Mouse (Mus musculus) neural tube, embryonic 12.5 days (tissue): ENCODE results near the gene Glce. TPM values are rescaled to one million over a fixed set of nuclear protein-coding genes. Genes with fewer than 3 reads are reported as not detected.

ENCODE experiments used
- ATAC-seq: fragments of 200-750 bp; cut with Nextera tagmentation; 2 replicates; pipeline ENCODE4 v1.8.0; 2017; ENCODE audit warnings: low read depth, mild to moderate bottlenecking, moderate TSS enrichment, moderate library complexity; ENCODE audit not compliant: low FRiP score
- H3K27ac ChIP-seq: fragments of 300-500 bp; sonication (generic); 2 replicates; pipeline ENCODE4 v1.5.1; 2016
- H3K27me3 ChIP-seq: fragments of 300-500 bp; sonication (generic); replicated peaks from 2 replicates; pipeline ENCODE4 v1.6.1; 2016; ENCODE audit warnings: mild to moderate bottlenecking
- H3K36me3 ChIP-seq: fragments of 300-500 bp; sonication (generic); 2 replicates; pipeline ENCODE4 v1.6.1; 2016; ENCODE audit warnings: mild to moderate bottlenecking
- H3K4me1 ChIP-seq: fragments of 300-500 bp; sonication (generic); 2 replicates; pipeline ENCODE4 v1.6.1; 2016
- H3K4me2 ChIP-seq: fragments of 300-500 bp; sonication (generic); replicated peaks from 2 replicates; pipeline ENCODE4 v1.6.1; 2016; ENCODE audit warnings: mild to moderate bottlenecking
- H3K4me3 ChIP-seq: fragments of 300-500 bp; sonication (generic); 2 replicates; pipeline ENCODE4 v1.5.1; 2016
- H3K9ac ChIP-seq: fragments of 300-500 bp; sonication (generic); 2 replicates; pipeline ENCODE4 v1.6.1; 2016; ENCODE audit warnings: mild to moderate bottlenecking
- H3K9me3 ChIP-seq: fragments of 300-500 bp; sonication (generic); 2 replicates; pipeline ENCODE4 v1.6.1; 2016; ENCODE audit warnings: mild to moderate bottlenecking
- WGBS: fragments of 180-500 bp; shearing (Covaris S2); methylation state at CpG from one replicate; pipeline ENCODE4 v1.1.7; 2016; 5-methylcytosine and 5-hydroxymethylcytosine counted together
- polyA plus RNA-seq: library from polyadenylated mRNA; unstranded; fragments of >200 nt; fragmentation: Nextera tagmentation; extraction: Ambion mirVana; gene quantifications from 2 replicates; pipeline ENCODE4 v1.2.1, GENCODE M21; 2016

Glce gene
- polyA plus RNA-seq, 1 experiment from 2014 or later, result 21.9 TPM

- Histone ChIP-seq H3K9me3 (no peaks in the 10 kb centered on the region), H3K27ac (no peak overlapping the region), H3K36me3 (no peaks in the 10 kb centered on the region), H3K4me1 (0 out of 2 replicates have a peak, but pooled peaks cover 11% of the 10 kb centered on the region), H3K4me2 (no peak overlapping the region), H3K9ac (no peak overlapping the region), H3K4me3 (no peak overlapping the region), H3K27me3 (no peaks in the 10 kb centered on the region; the same call in 1 of the 2 replicates)
- no peak for ATAC-seq
- WGBS, result 85% methylated on average over 7 of the region's 7 CpGs
Measured at GRCm38 (mm10) chr9:62153263-62153662, 30.8 kb upstream of the Glce start.

- Histone ChIP-seq H3K9me3 (no peaks in the 10 kb centered on the region), H3K9ac (no peak overlapping the region), H3K4me2 (no peak overlapping the region), H3K27ac (no peak overlapping the region), H3K27me3 (no peaks in the 10 kb centered on the region; the same call in 1 of the 2 replicates), H3K36me3 (no peaks in the 10 kb centered on the region), H3K4me1 (0 out of 2 replicates have a peak, but pooled peaks cover 11% of the 10 kb centered on the region), H3K4me3 (no peak overlapping the region)
- ATAC-seq, result no peak
- 84% methylated on average over 2 of the region's 2 CpGs for WGBS
Measured at GRCm38 (mm10) chr9:62152506-62152905, 30.1 kb upstream of the Glce start.

- Histone ChIP-seq H3K27me3 (no peaks in the 10 kb centered on the region), H3K4me2 (no peak overlapping the region), H3K9ac (no peak overlapping the region), H3K4me1 (no peaks in the 10 kb centered on the region), H3K9me3 (no peaks in the 10 kb centered on the region), H3K36me3 (no peaks in the 10 kb centered on the region), H3K4me3 (no peak overlapping the region), H3K27ac (no peak overlapping the region)
- no peak for ATAC-seq
- WGBS, result 85% methylated on average over 2 of the region's 2 CpGs
Measured at GRCm38 (mm10) chr9:62145198-62145597, 22.7 kb upstream of the Glce start.

GRCm38 (mm10) chr9:62143428-62143827 is 21.0 kb upstream of the Glce start:
- no peaks in the 10 kb centered on the region for H3K9me3 ChIP-seq
- ATAC-seq, result no peak
- H3K27me3 ChIP-seq, result no peaks in the 10 kb centered on the region
- no peak overlapping the region for H3K9ac ChIP-seq
- no peak overlapping the region for H3K4me2 ChIP-seq
- H3K36me3 ChIP-seq, result no peaks in the 10 kb centered on the region
- 68% methylated on average over 7 of the region's 7 CpGs for WGBS
- no peak overlapping the region for H3K27ac ChIP-seq
- peaks cover 12% of the 10 kb centered on the region for H3K4me1 ChIP-seq
- no peak overlapping the region for H3K4me3 ChIP-seq

- WGBS, result 48% methylated on average over 7 of the region's 7 CpGs
- Histone ChIP-seq H3K4me2 (no peak overlapping the region), H3K36me3 (no peaks in the 10 kb centered on the region), H3K9me3 (no peaks in the 10 kb centered on the region), H3K27ac (no peak overlapping the region), H3K4me3 (no peak overlapping the region), H3K27me3 (no peaks in the 10 kb centered on the region), H3K4me1 (peaks cover 30% of the 10 kb centered on the region), H3K9ac (no peak overlapping the region)
- no peak for ATAC-seq
Measured at GRCm38 (mm10) chr9:62139027-62139426, 16.6 kb upstream of the Glce start.

- Histone ChIP-seq H3K4me3 (no peak overlapping the region), H3K9ac (no peak overlapping the region), H3K27me3 (no peaks in the 10 kb centered on the region), H3K36me3 (no peaks in the 10 kb centered on the region), H3K9me3 (no peaks in the 10 kb centered on the region), H3K4me2 (peak overlapping the region; percentile 36), H3K4me1 (peaks cover 30% of the 10 kb centered on the region), H3K27ac (peak overlapping the region; percentile 39; the same call in 1 of the 2 replicates)
- WGBS, result 29% methylated on average over 8 of the region's 8 CpGs
- peak; percentile 44 for ATAC-seq
Measured at GRCm38 (mm10) chr9:62137259-62137658, 14.8 kb upstream of the Glce start.

- Histone ChIP-seq H3K9ac (no peak overlapping the region), H3K27me3 (no peaks in the 10 kb centered on the region), H3K4me2 (no peak overlapping the region), H3K4me1 (peaks cover 7% of the 10 kb centered on the region; the same call in 1 of the 2 replicates), H3K36me3 (no peaks in the 10 kb centered on the region), H3K9me3 (no peaks in the 10 kb centered on the region), H3K4me3 (no peak overlapping the region), H3K27ac (no peak overlapping the region)
- 74% methylated on average over 4 of the region's 4 CpGs for WGBS
- ATAC-seq, result no peak
Measured at GRCm38 (mm10) chr9:62132005-62132782, 9.7 kb upstream of the Glce start.

GRCm38 (mm10) chr9:62130746-62131145 is 8.3 kb upstream of the Glce start:
- no peak overlapping the region for H3K27ac ChIP-seq
- no peak overlapping the region for H3K4me3 ChIP-seq
- H3K9ac ChIP-seq, result no peak overlapping the region
- WGBS, result 96% methylated on average over 5 of the region's 5 CpGs
- no peaks in the 10 kb centered on the region for H3K9me3 ChIP-seq
- no peaks in the 10 kb centered on the region for H3K27me3 ChIP-seq
- no peaks in the 10 kb centered on the region for H3K36me3 ChIP-seq
- ATAC-seq, result no peak
- H3K4me1 ChIP-seq, result no peaks in the 10 kb centered on the region
- H3K4me2 ChIP-seq, result no peak overlapping the region

- WGBS, result 90% methylated on average over 2 of the region's 2 CpGs
- no peak overlapping the region for H3K4me2 ChIP-seq
- no peak overlapping the region for H3K9ac ChIP-seq
- no peak for ATAC-seq
- no peak overlapping the region for H3K4me3 ChIP-seq
- H3K27me3 ChIP-seq, result no peaks in the 10 kb centered on the region
- no peaks in the 10 kb centered on the region for H3K36me3 ChIP-seq
- no peaks in the 10 kb centered on the region for H3K9me3 ChIP-seq
- 0 out of 2 replicates have a peak, but pooled peaks cover 4% of the 10 kb centered on the region for H3K4me1 ChIP-seq
- no peak overlapping the region for H3K27ac ChIP-seq
Measured at GRCm38 (mm10) chr9:62128056-62128455, 5.6 kb upstream of the Glce start.

- H3K4me2 ChIP-seq, result no peak overlapping the region
- H3K36me3 ChIP-seq, result no peaks in the 10 kb centered on the region
- ATAC-seq, result no peak
- no peak overlapping the region for H3K27ac ChIP-seq
- no peaks in the 10 kb centered on the region for H3K9me3 ChIP-seq
- H3K4me3 ChIP-seq, result no peak overlapping the region
- 74% methylated on average over 5 of the region's 5 CpGs for WGBS
- 0 out of 2 replicates have a peak, but pooled peaks cover 10% of the 10 kb centered on the region for H3K4me1 ChIP-seq
- no peak overlapping the region for H3K9ac ChIP-seq
- H3K27me3 ChIP-seq, result no peaks in the 10 kb centered on the region; the same call in 1 of the 2 replicates
Measured at GRCm38 (mm10) chr9:62125986-62126575, 3.6 kb upstream of the Glce start.

- H3K9ac ChIP-seq, result no peak overlapping the region
- 93% methylated on average over 1 of the region's 1 CpGs for WGBS
- ATAC-seq, result no peak
- no peaks in the 10 kb centered on the region for H3K9me3 ChIP-seq
- no peaks in the 10 kb centered on the region; the same call in 1 of the 2 replicates for H3K27me3 ChIP-seq
- H3K4me1 ChIP-seq, result peaks cover 13% of the 10 kb centered on the region; the same call in 1 of the 2 replicates
- H3K36me3 ChIP-seq, result no peaks in the 10 kb centered on the region
- H3K4me3 ChIP-seq, result no peak overlapping the region
- no peak overlapping the region for H3K4me2 ChIP-seq
- H3K27ac ChIP-seq, result no peak overlapping the region
Measured at GRCm38 (mm10) chr9:62124266-62124665, 1.8 kb upstream of the Glce start.

- 69% methylated on average over 3 of the region's 3 CpGs for WGBS
- Histone ChIP-seq H3K4me3 (peak overlapping the region; percentile 55), H3K9ac (no peak overlapping the region), H3K36me3 (no peaks in the 10 kb centered on the region), H3K4me1 (peaks cover 13% of the 10 kb centered on the region; the same call in 1 of the 2 replicates), H3K27ac (no peak overlapping the region), H3K27me3 (no peaks in the 10 kb centered on the region; the same call in 1 of the 2 replicates), H3K9me3 (no peaks in the 10 kb centered on the region), H3K4me2 (peak overlapping the region; percentile 92)
- ATAC-seq, result no peak
Measured at GRCm38 (mm10) chr9:62123496-62123895, 1.0 kb upstream of the Glce start.
